Mouse (Mus musculus) cerebellum, postnatal 10 days (tissue): Measurements from ENCODE around the gene Acbd4.

ENCODE experiments used
- DNase-seq, 2 experiments: peaks; one replicate each; pipeline ENCODE4 v3.0.0; 2021; ENCODE audit warnings: mixed read lengths in 2 of 2

Acbd4 gene

GRCm38 (mm10) chr11:103093862-103094833 is 7.3 kb upstream of the Acbd4 start:
- DNase-seq, result no peak

- DNase-seq, result no peak
Observed at GRCm38 (mm10) chr11:103095107-103095670, 6.3 kb upstream of the Acbd4 start.

GRCm38 (mm10) chr11:103095801-103096200 is 5.7 kb upstream of the Acbd4 start:
- no peak for DNase-seq

- no peak for DNase-seq
Observed at GRCm38 (mm10) chr11:103096979-103097894, 4.2 kb upstream of the Acbd4 start.

GRCm38 (mm10) chr11:103098531-103099190 is 2.8 kb upstream of the Acbd4 start:
- peak; percentile 48 to 54 for DNase-seq

- DNase-seq, result peak in 1 of 2 experiments; percentile 7
Observed at GRCm38 (mm10) chr11:103099352-103099940, 2.0 kb upstream of the Acbd4 start.

- no peak for DNase-seq
Observed at GRCm38 (mm10) chr11:103100361-103100760, 1.1 kb upstream of the Acbd4 start.

- DNase-seq, result peak; percentile 81 to 85
Observed at GRCm38 (mm10) chr11:103101866-103102501, 502 bp downstream of the Acbd4 start.

- peak; percentile 98 to 99 for DNase-seq
Observed at GRCm38 (mm10) chr11:103102725-103103349, 1.4 kb downstream of the Acbd4 start.

GRCm38 (mm10) chr11:103103621-103104020 is 2.1 kb downstream of the Acbd4 start:
- peak in 1 of 2 experiments; percentile 9 for DNase-seq

- no peak for DNase-seq
Observed at GRCm38 (mm10) chr11:103104469-103104868, 3.0 kb downstream of the Acbd4 start.

- DNase-seq, result peak in 1 of 2 experiments; percentile 8
Observed at GRCm38 (mm10) chr11:103105180-103105725, 3.8 kb downstream of the Acbd4 start.

GRCm38 (mm10) chr11:103105810-103106209 is 4.3 kb downstream of the Acbd4 start:
- DNase-seq, result no peak

GRCm38 (mm10) chr11:103106386-103106785 is 4.9 kb downstream of the Acbd4 start:
- peak in 1 of 2 experiments; percentile 6 for DNase-seq

GRCm38 (mm10) chr11:103111301-103111700 is 9.8 kb downstream of the Acbd4 start:
- DNase-seq, result peak in 1 of 2 experiments; percentile 7

GRCm38 (mm10) chr11:103111881-103112551 is 10.5 kb downstream of the Acbd4 start:
- DNase-seq, result peak; percentile 59 to 60

- DNase-seq, result no peak
Observed at GRCm38 (mm10) chr11:103112552-103112912, 11.1 kb downstream of the Acbd4 start.

GRCm38 (mm10) chr11:103113005-103113404 is 11.5 kb downstream of the Acbd4 start:
- no peak for DNase-seq

GRCm38 (mm10) chr11:103113771-103114170 is 12.3 kb downstream of the Acbd4 start:
- no peak for DNase-seq
